Mouse (Mus musculus) right cerebral cortex, postnatal 14 days (tissue): ENCODE results near the gene Lmo1.
A peak's percentile ranks its signal among the peaks of the same experiment; 100 is the strongest.
"Not testable (repeated sequence)": the region's sequence is repeated elsewhere in the genome, so short reads cannot be mapped to it uniquely, and the experiment has no call there.

Experiments used
- DNase-seq: peaks from one replicate; pipeline ENCODE4 v3.0.0; 2022

The Lmo1 gene

DNA sequence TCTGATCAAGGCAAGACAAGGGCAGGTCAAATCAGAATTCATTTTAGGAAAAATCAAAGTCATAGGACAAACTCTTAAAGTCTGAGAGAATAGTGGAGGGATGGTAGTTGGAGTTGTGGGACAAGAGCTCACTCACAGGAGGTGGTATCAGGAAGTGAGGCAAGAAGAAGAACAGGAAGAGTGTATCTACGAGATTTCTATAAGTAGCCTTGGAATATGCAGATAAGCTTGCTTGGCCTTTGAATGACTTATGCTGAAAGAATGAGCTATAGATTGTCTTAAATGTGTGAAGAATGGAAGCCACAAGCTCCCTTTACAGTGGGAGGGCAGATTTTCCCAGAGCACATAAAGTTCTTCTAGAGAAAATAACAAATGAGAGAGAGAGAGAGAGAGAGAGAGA, 70.1 kb downstream of the Lmo1 start:
- no peak for DNase-seq

DNA sequence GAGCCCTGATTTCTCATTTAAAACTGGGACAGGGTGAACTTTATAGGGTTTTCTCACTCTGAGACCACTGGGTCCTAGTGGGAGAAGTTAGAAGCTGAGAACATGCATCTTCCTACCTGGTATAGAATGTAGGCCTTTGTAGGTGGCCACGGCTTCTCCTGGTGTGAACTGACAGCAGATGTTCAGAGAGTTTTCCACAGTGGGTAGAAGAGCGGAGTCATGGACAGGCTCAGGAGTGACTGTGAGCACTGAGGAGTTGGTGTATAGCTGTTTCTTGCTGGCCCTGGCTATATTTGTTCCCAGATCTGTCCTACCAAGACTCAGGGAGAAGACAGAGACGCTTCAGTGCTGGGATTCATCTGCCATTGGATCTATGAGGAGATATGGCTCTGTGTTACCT, 73.8 kb downstream of the Lmo1 start:
- DNase-seq, result no peak

DNA sequence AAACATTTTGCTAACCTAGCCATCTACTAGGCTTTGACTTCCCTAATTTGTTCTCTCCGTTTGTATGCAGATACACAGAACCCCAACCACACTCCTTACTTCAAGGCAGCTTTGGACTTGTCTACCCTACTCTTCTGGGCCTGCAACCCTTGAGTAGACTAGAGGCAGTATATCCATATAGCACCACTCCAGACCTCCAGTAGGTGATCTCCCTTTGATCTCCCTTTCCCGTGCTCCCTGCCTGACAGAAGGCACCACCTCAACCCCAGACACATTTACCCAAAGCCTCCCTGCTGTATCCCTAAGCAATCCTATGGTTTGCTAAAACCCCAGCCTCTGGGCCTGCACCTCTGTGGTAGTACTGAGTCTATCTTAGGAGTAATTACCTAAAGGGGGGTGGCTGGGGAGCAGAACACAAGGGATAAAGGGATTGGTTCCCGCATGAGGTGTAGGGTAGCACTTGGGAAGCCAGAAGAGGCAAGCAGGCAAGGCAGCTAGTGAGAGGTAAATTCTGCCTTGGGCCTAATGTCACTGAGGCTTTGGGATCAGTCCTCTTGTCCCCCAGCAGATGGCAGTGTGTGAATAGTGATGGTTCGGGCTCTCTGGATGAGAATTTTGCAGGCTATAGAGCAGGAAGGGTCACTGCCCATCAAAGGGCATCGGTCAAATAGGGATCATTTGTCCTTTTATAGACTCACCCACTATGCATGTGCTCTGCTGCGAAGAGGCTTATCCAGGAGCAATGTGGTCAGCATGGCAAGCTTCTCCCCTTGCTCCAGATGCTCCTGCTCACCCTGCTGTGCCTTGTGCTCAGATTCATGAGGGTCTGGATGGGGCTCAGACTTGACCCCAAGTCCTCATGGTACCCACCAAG, 76.6 kb downstream of the Lmo1 start:
- peak; percentile 21 for DNase-seq

DNA sequence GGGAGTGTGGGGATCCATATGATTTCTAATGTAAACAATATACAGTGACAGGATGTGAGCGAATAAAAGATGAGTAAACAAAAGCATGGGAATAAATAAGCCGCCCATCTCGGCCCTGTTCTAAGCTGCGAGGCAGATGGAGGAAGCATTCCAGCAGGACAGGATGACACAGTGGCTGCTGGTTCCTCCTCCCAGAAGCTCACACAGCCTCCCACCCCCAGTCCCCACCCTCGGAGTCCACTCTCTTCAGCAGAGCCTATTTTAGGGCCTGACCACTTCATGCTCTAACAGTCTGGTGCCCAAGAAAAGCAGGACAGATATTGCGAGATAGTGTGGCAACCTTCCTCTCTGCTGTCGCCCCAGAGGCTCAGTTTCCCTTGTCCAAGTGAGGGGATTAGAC, 77.8 kb downstream of the Lmo1 start:
- no peak for DNase-seq

DNA sequence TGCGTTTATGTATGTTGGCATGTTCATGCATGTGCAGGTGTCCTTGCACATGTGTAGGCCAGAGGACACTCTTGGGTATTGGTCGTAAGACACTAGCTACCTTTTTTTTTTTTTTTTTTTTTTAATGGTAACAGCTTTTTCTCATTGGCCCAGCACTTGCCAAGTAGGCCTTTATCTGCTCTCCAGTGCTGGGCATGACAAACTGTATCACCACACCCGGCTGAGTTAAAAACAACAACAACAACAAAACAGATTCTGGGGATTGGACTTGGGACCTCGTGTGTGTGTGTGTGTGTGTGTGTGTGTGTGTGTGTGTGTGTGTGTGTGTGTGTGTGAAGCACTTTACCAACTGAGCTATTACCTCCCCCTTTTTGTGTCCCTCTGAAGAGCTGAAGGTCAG, 78.4 kb downstream of the Lmo1 start:
- no peak for DNase-seq

DNA sequence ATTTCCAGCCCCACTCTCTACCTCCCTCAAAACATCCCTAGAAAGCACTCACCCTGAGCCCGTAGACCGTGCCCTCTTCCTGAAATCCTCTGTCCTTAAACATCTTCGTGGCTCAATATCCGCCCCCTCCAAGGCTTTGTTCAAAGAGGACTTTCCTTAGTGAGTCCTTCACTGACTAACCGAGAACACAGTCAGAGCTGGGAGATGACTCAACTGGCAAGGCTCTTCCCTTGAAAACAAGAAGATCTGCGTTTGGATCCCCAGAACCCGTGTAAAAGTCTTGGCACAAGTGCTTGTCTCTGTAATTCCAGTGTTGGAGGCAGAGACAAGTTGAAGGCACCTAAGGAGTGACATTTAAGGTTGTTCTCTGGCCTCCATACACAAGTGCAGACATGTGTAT, 80.7 kb downstream of the Lmo1 start:
- DNase-seq, result no peak

DNA sequence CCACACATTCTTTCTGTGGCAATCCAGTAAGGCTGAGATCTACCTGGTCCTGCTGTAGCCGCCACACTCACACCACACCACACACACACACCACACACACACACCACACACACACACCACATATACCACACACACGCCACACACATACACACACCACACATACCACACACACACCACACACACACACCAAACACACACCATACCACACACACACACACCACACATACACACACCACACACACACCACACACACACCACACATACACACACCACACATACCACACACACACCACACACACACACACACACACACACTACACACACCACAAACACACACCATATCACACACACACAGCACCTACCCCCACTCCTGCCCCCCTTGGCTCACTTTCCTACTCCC, 83.7 kb downstream of the Lmo1 start:
- not testable (repeated sequence) for DNase-seq
